Mouse (Mus musculus) limb, embryonic 10.5 days (tissue): ENCODE measurements around the gene Hs3st3a1. TPM values are rescaled to one million over a fixed set of nuclear protein-coding genes. Genes with fewer than 3 reads are reported as not detected.
A peak's percentile ranks its signal among the peaks of the same experiment; 100 is the strongest.

Experiments used
- DNase-seq: peaks from one replicate; pipeline ENCODE4 v3.0.0-alpha.2; 2017; ENCODE audit warnings: low spot score
- H3K27ac ChIP-seq: fragments of 300-500 bp; sonication (generic); 2 replicates; pipeline ENCODE4 v1.5.1; 2016; ENCODE audit warnings: mild to moderate bottlenecking
- H3K27me3 ChIP-seq: fragments of 300-500 bp; sonication (generic); 2 replicates; pipeline ENCODE4 v1.6.1; 2016; ENCODE audit warnings: low read depth, mild to moderate bottlenecking; ENCODE audit not compliant: poor library complexity, severe bottlenecking
- H3K36me3 ChIP-seq: fragments of 300-500 bp; sonication (generic); 2 replicates; pipeline ENCODE4 v1.6.1; 2016; ENCODE audit warnings: mild to moderate bottlenecking, moderate library complexity
- H3K4me1 ChIP-seq: fragments of 300-500 bp; sonication (generic); 2 replicates; pipeline ENCODE4 v1.6.1; 2016
- H3K4me3 ChIP-seq: fragments of 300-500 bp; sonication (generic); 2 replicates; pipeline ENCODE4 v1.5.1; 2016; ENCODE audit warnings: mild to moderate bottlenecking, moderate library complexity
- H3K9me3 ChIP-seq: fragments of 300-500 bp; sonication (generic); replicated peaks from 2 replicates; pipeline ENCODE4 v1.6.1; 2016; ENCODE audit warnings: mild to moderate bottlenecking
- WGBS: fragments of 180-500 bp; shearing (Covaris S2); methylation state at CpG from one replicate; pipeline ENCODE4 v1.1.7; 2016; 5-methylcytosine and 5-hydroxymethylcytosine counted together
- polyA plus RNA-seq: library from polyadenylated mRNA; unstranded; fragments of >200 nt; fragmentation: Nextera tagmentation; extraction: Ambion mirVana; gene quantifications from 2 replicates; pipeline ENCODE4 v1.2.1, GENCODE M21; 2016

Hs3st3a1 gene
- polyA plus RNA-seq, 1 experiment from 2014 or later, result 2.2 TPM

GRCm38 (mm10) chr11:64500536-64501112 lies 65.5 kb downstream of the Hs3st3a1 start:
- 93% methylated on average over 5 of the region's 5 CpGs for WGBS
- Histone ChIP-seq H3K27me3 (no peaks in the 10 kb centered on the region), H3K27ac (no peak overlapping the region), H3K36me3 (no peaks in the 10 kb centered on the region), H3K9me3 (no peaks in the 10 kb centered on the region), H3K4me3 (no peak overlapping the region), H3K4me1 (peaks cover 7% of the 10 kb centered on the region)
- DNase-seq, result no peak

- no peaks in the 10 kb centered on the region for H3K27me3 ChIP-seq
- H3K27ac ChIP-seq, result no peak overlapping the region
- no peak overlapping the region for H3K4me3 ChIP-seq
- no peaks in the 10 kb centered on the region for H3K36me3 ChIP-seq
- WGBS, result 90% methylated on average over 3 of the region's 3 CpGs
- no peak for DNase-seq
- no peaks in the 10 kb centered on the region for H3K4me1 ChIP-seq
- no peaks in the 10 kb centered on the region for H3K9me3 ChIP-seq
Observed at GRCm38 (mm10) chr11:64503040-64503439, 67.9 kb downstream of the Hs3st3a1 start.

- H3K27me3 ChIP-seq, result no peaks in the 10 kb centered on the region
- H3K27ac ChIP-seq, result no peak overlapping the region
- H3K36me3 ChIP-seq, result no peaks in the 10 kb centered on the region
- WGBS, result 87% methylated on average over 1 of the region's 1 CpGs
- H3K9me3 ChIP-seq, result no peaks in the 10 kb centered on the region
- H3K4me3 ChIP-seq, result no peak overlapping the region
- H3K4me1 ChIP-seq, result no peaks in the 10 kb centered on the region
- no peak for DNase-seq
Observed at GRCm38 (mm10) chr11:64505924-64506323, 70.8 kb downstream of the Hs3st3a1 start.

DNA sequence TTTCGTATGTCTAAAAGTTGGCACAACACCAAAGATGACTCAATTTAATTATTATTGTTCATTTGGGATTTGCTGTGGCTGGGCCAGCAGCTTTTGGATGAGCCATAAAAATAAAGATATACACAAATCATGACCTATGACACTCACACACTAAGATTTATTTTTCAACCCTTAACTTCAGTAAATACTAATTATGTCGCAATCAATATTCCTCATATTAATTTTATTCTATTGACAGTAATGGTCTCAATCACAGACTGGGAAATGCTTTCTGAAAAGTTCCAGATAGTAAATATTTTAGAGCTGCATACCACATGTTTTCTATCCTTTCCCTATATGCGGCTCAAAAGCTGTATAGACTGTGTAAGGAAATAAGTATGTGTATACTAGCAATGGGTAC lies 71.9 kb downstream of the Hs3st3a1 start:
- WGBS, result 86% methylated on average over 3 of the region's 3 CpGs
- no peak overlapping the region for H3K4me3 ChIP-seq
- no peak for DNase-seq

DNA sequence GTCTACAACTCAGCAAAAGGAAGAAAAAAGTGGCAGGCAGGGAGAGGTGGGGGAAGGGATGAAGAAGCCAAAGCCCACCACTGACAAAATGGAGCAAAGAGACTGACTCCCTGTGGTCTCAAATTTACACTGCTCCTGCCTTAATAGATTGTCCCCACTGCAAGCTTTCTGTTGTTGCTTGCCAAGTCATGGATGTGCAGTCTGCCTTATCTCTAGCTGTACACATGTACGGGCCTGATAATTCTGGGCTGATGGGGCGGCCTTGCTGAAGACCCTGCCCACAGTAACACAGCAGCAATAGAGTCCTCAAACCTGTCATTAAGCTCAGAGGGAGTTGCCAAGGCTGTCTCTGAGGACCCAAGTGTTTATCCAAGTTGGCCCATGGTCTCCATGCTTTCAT lies 74.0 kb downstream of the Hs3st3a1 start:
- no peaks in the 10 kb centered on the region for H3K9me3 ChIP-seq
- H3K4me1 ChIP-seq, result peaks cover 4% of the 10 kb centered on the region; the same call in 1 of the 2 replicates
- no peak overlapping the region for H3K4me3 ChIP-seq
- H3K27me3 ChIP-seq, result no peaks in the 10 kb centered on the region
- no peak overlapping the region for H3K27ac ChIP-seq
- 95% methylated on average over 2 of the region's 2 CpGs for WGBS
- H3K36me3 ChIP-seq, result no peaks in the 10 kb centered on the region
- DNase-seq, result no peak

More for the DNA sequence above, 71.9 kb downstream of the Hs3st3a1 start:
- no peak overlapping the region for H3K27ac ChIP-seq
- H3K36me3 ChIP-seq, result no peaks in the 10 kb centered on the region
- no peaks in the 10 kb centered on the region for H3K9me3 ChIP-seq
- peaks cover 4% of the 10 kb centered on the region; the same call in 1 of the 2 replicates for H3K4me1 ChIP-seq
- H3K27me3 ChIP-seq, result no peaks in the 10 kb centered on the region

DNA sequence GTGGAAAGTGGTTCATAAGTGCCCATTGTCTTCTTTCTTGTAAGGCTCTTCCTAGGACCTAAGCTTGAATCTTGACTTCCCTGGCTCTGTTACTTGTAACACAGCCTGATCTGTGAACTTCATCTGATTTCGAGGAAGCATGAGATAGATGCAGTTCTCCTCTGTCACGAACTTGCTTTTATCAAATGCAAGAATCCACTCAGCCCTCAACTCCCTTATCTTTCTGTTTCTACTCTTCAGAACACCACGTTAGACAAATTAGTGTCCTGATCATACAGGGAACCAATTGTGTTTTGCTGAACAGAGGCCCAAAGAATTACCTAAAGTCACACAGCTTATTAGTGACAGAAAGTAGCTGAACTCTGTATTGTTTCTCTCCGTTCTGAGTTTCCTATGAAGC lies 77.2 kb downstream of the Hs3st3a1 start:
- 85% methylated on average over 4 of the region's 4 CpGs for WGBS
- peaks cover 4% of the 10 kb centered on the region; the same call in 1 of the 2 replicates for H3K4me1 ChIP-seq
- no peaks in the 10 kb centered on the region for H3K27me3 ChIP-seq
- no peak overlapping the region for H3K4me3 ChIP-seq
- DNase-seq, result no peak
- H3K27ac ChIP-seq, result no peak overlapping the region
- H3K36me3 ChIP-seq, result no peaks in the 10 kb centered on the region
- H3K9me3 ChIP-seq, result no peaks in the 10 kb centered on the region

DNA sequence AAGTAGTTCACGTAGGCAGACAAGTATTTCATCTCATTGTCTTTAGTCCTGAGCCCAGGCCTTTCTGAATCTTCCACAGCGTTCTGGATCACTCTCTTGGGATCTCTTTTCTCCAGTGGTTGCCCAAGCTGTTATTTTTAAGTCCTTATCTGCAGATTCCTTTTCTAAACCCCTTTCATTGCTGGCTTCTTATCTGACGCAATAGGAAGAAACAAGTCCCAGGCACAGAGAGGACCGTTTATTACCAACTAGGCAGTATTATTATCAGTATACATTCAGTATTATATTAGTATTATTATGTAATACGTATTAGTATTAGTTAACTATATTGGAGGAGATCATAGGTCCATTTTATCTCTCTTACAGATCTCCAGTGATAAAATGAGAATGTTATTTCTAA lies 78.3 kb downstream of the Hs3st3a1 start:
- no peaks in the 10 kb centered on the region for H3K9me3 ChIP-seq
- H3K27ac ChIP-seq, result no peak overlapping the region
- H3K27me3 ChIP-seq, result peaks cover 5% of the 10 kb centered on the region; the same call in 1 of the 2 replicates
- no peaks in the 10 kb centered on the region for H3K36me3 ChIP-seq
- WGBS, result 92% methylated on average over 5 of the region's 5 CpGs
- H3K4me3 ChIP-seq, result no peak overlapping the region
- DNase-seq, result no peak
- H3K4me1 ChIP-seq, result peaks cover 4% of the 10 kb centered on the region; the same call in 1 of the 2 replicates

GRCm38 (mm10) chr11:64516712-64517589 lies 81.8 kb downstream of the Hs3st3a1 start:
- WGBS, result 87% methylated on average over 9 of the region's 9 CpGs
- H3K4me3 ChIP-seq, result no peak overlapping the region
- H3K27ac ChIP-seq, result no peak overlapping the region
- H3K27me3 ChIP-seq, result peaks cover 36% of the 10 kb centered on the region
- peaks cover 3% of the 10 kb centered on the region; the same call in 1 of the 2 replicates for H3K4me1 ChIP-seq
- no peaks in the 10 kb centered on the region for H3K36me3 ChIP-seq
- DNase-seq, result no peak
- H3K9me3 ChIP-seq, result no peaks in the 10 kb centered on the region

DNA sequence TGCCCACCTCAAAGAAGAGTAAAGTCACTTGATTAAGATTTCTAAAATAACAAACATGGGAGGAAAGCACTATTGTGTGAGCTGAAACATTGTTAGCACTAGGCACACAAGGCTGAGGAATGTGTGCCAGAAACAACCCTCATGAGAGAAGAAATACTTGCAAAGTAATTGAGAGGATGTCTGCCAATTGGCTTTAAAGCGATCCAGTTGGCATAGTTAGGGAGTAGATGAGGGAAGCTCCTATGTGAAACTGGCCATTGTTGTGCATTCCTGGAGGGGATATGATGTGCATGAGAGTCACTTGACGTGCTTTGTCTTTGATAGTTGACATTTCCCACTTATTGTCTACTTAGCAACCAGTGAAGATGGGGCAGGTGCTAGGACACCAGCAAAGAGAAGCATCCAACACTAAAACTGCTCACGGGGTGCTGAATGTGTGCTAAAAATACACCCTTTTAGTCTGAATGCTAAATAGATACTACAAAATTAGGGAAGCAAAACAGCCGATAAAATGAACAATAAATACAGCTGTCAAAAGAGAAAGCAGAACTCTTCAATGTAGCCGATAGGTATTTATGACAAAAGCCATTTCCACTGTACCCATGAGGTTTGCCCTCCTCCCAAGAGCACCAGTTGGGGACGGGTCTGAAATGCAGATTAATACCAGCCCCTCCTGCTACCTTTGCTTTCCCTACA lies 83.2 kb downstream of the Hs3st3a1 start:
- Histone ChIP-seq H3K4me1 (peaks cover 3% of the 10 kb centered on the region; the same call in 1 of the 2 replicates), H3K9me3 (no peaks in the 10 kb centered on the region), H3K27me3 (peaks cover 48% of the 10 kb centered on the region), H3K36me3 (no peaks in the 10 kb centered on the region), H3K4me3 (no peak overlapping the region), H3K27ac (no peak overlapping the region)
- DNase-seq, result no peak
- 89% methylated on average over 6 of the region's 6 CpGs for WGBS

GRCm38 (mm10) chr11:64523993-64524570 lies 89.0 kb downstream of the Hs3st3a1 start:
- no peak overlapping the region for H3K27ac ChIP-seq
- no peaks in the 10 kb centered on the region for H3K36me3 ChIP-seq
- DNase-seq, result no peak
- WGBS, result 94% methylated on average over 8 of the region's 8 CpGs
- H3K27me3 ChIP-seq, result peaks cover 37% of the 10 kb centered on the region
- no peak overlapping the region for H3K4me3 ChIP-seq
- H3K9me3 ChIP-seq, result no peaks in the 10 kb centered on the region
- H3K4me1 ChIP-seq, result peaks cover 3% of the 10 kb centered on the region; the same call in 1 of the 2 replicates

DNA sequence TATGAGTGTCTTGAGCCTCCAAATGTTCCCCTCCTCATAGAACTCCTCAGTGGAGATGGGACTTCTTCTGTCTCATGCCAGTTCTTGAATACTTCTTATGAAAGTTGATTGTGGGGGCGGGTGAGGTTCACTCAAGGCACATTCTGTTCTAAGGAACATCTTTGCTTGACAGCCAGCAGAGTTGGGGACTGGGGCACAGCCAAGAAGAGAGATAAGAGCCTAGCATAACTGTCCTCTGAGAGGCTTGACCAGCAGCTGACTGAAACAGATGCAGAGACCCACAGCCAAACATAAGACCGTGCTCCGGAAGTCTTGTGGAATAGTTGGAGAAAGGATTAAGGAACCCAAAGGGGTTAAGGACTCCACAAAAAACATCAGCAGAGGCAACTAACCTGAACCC lies 102.1 kb downstream of the Hs3st3a1 start:
- H3K9me3 ChIP-seq, result no peaks in the 10 kb centered on the region
- H3K36me3 ChIP-seq, result no peaks in the 10 kb centered on the region
- 93% methylated on average over 3 of the region's 3 CpGs for WGBS
- no peak overlapping the region for H3K27ac ChIP-seq
- H3K4me3 ChIP-seq, result no peak overlapping the region
- DNase-seq, result no peak
- peaks cover 14% of the 10 kb centered on the region for H3K4me1 ChIP-seq
- no peaks in the 10 kb centered on the region; the same call in 1 of the 2 replicates for H3K27me3 ChIP-seq

DNA sequence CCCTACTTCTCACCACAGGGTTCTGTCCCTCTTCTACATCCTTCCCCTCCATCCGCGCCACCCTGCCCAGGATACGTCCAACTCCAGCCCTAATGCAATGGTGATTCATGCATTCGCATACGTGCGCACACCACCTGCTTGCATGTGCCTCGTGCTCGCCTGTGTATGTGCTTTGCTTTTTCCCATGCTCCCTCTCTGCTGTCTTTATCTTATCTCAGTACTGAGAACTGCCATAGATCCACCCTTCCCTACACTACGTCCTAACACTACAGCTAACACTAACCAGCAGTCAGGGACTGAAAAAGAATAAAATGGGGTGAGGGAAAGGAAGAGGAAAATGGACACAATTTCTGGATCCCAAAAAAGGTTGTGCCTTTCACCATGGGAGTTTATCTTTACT lies 106.7 kb downstream of the Hs3st3a1 start:
- H3K36me3 ChIP-seq, result no peaks in the 10 kb centered on the region
- 86% methylated on average over 9 of the region's 9 CpGs for WGBS
- H3K4me1 ChIP-seq, result peaks cover 45% of the 10 kb centered on the region
- H3K27ac ChIP-seq, result peak overlapping the region; percentile 2; the same call in 1 of the 2 replicates
- DNase-seq, result no peak
- H3K27me3 ChIP-seq, result peaks cover 26% of the 10 kb centered on the region; the same call in 1 of the 2 replicates
- no peaks in the 10 kb centered on the region for H3K9me3 ChIP-seq
- H3K4me3 ChIP-seq, result no peak overlapping the region
